ENCODE assay signal across 9 mouse cellular contexts in genomic region chr5:133898025-133898598, GRCm38 (mm10).
DNase-seq lines count a peak whose midpoint lies in the region; ATAC-seq lines count a peak whose summit lies in the region.
"Had no signal": no experiment of that assay in that cellular context is flagged by ENCODE, and none has a peak within 500 bp of the region (broad histone marks: within the 10 kb centered on the region; RNA-seq: fewer than 3 reads in every experiment).

No protein-coding gene starts in this region.

- peak; percentile 54 for DNase-seq in forebrain, embryonic 11.5 days (ENCODE audit: low spot score)
- no peak for DNase-seq in forebrain, embryonic 10.5 days (ENCODE audit: extremely low spot score, low spot score)
- DNase-seq in left cerebral cortex, postnatal 4 days = peak; percentile 24
- DNase-seq in left cerebral cortex, adult 9 months (ENCODE audit: low spot score in 2 of 2) = no peak
- DNase-seq in brain, adult 2 months (ENCODE audit: low read depth, low spot score) = peak; percentile 90
- DNase-seq in urinary bladder, postnatal 25 days (ENCODE audit: low spot score) = no peak

- intact Hi-C loops in left cerebral cortex, postnatal 4 days (cut with DNase I) = no loop called here

- H3K9me3 ChIP-seq in forebrain, embryonic 11.5 days (ENCODE audit: control insufficient read depth, low read length) = no peaks in the 10 kb centered on the region
- H3K9me3 ChIP-seq in forebrain, embryonic 10.5 days = no peaks in the 10 kb centered on the region
- peaks cover 3% of the 10 kb centered on the region; the same call in 1 of the 2 replicates for H3K9me3 ChIP-seq in forebrain, embryonic 16.5 days (ENCODE audit: control insufficient read depth, low read length)
- H3K9me3 ChIP-seq: limb, embryonic 15.5 days had no signal

- H3K9ac ChIP-seq in forebrain, embryonic 11.5 days (ENCODE audit: low read length) = no peak overlapping the region
- no peak overlapping the region for H3K9ac ChIP-seq in forebrain, embryonic 16.5 days (replicated peaks; ENCODE audit: low read depth, low read length)
- H3K9ac ChIP-seq: limb, embryonic 15.5 days had no signal

- H3K4me2 ChIP-seq in forebrain, embryonic 11.5 days (ENCODE audit: low read depth, low read length, severe bottlenecking) = no peak overlapping the region
- H3K4me2 ChIP-seq in forebrain, embryonic 16.5 days (ENCODE audit: low read length) = no peak overlapping the region
- H3K4me2 ChIP-seq: limb, embryonic 15.5 days had no signal

- no peak overlapping the region for H3K4me3 ChIP-seq in forebrain, embryonic 11.5 days (ENCODE audit: low read depth, low read length)
- H3K4me3 ChIP-seq in forebrain, embryonic 10.5 days = no peak overlapping the region
- H3K4me3 ChIP-seq in forebrain, embryonic 16.5 days (replicated peaks; ENCODE audit: low read length) = no peak overlapping the region
- H3K4me3 ChIP-seq: limb, embryonic 15.5 days had no signal

- H3K27me3 ChIP-seq in forebrain, embryonic 11.5 days (ENCODE audit: control insufficient read depth, insufficient read depth, low read length) = no peaks in the 10 kb centered on the region
- 0 out of 2 replicates have a peak, but pooled peaks cover 7% of the 10 kb centered on the region for H3K27me3 ChIP-seq in forebrain, embryonic 10.5 days (ENCODE audit: poor library complexity, severe bottlenecking)
- no peaks in the 10 kb centered on the region for H3K27me3 ChIP-seq in forebrain, embryonic 16.5 days (replicated peaks; ENCODE audit: control insufficient read depth, insufficient read depth, low read length)
- H3K27me3 ChIP-seq: limb, embryonic 15.5 days had no signal

- 78% methylated on average over 4 of the region's 4 CpGs for WGBS in forebrain, embryonic 11.5 days
- 70% methylated on average over 4 of the region's 4 CpGs for WGBS in forebrain, embryonic 10.5 days
- 83% methylated on average over 4 of the region's 4 CpGs for WGBS in forebrain, embryonic 16.5 days

- no peaks in the 10 kb centered on the region for H3K36me3 ChIP-seq in forebrain, embryonic 11.5 days (ENCODE audit: control insufficient read depth, insufficient read depth, low read length)
- no peaks in the 10 kb centered on the region for H3K36me3 ChIP-seq in forebrain, embryonic 10.5 days (replicated peaks)
- no peaks in the 10 kb centered on the region for H3K36me3 ChIP-seq in forebrain, embryonic 16.5 days (ENCODE audit: control insufficient read depth, insufficient read depth)
- H3K36me3 ChIP-seq: limb, embryonic 15.5 days had no signal

- H3K27ac ChIP-seq in forebrain, embryonic 11.5 days (ENCODE audit: low read depth, low read length) = no peak overlapping the region
- H3K27ac ChIP-seq in forebrain, embryonic 10.5 days = no peak overlapping the region
- no peak overlapping the region for H3K27ac ChIP-seq in forebrain, embryonic 16.5 days (ENCODE audit: low read length)
- H3K27ac ChIP-seq: limb, embryonic 15.5 days had no signal

- 0 out of 2 replicates have a peak, but pooled peaks have one; percentile 39 for ATAC-seq in forebrain, embryonic 11.5 days (replicated peaks; ENCODE audit: low FRiP score)
- ATAC-seq in forebrain, embryonic 16.5 days = peak; percentile 50
- no peak for ATAC-seq in megakaryocyte-erythroid progenitor cell, adult 5-6 weeks (replicated peaks; ENCODE audit: low FRiP score, low TSS enrichment, poor library complexity, severe bottlenecking)

- H3K4me1 ChIP-seq in forebrain, embryonic 11.5 days (replicated peaks; ENCODE audit: control insufficient read depth, insufficient read depth, low read length) = no peaks in the 10 kb centered on the region
- peaks cover 11% of the 10 kb centered on the region for H3K4me1 ChIP-seq in forebrain, embryonic 10.5 days
- no peaks in the 10 kb centered on the region for H3K4me1 ChIP-seq in forebrain, embryonic 16.5 days (replicated peaks; ENCODE audit: control insufficient read depth, insufficient read depth, low read length)

Comparison
In these comparisons a context has a peak if more than half of its experiments do, and no peak if none do; other contexts are left out.
1. DNase-seq: peak in forebrain, embryonic 11.5 days (single experiment), left cerebral cortex, postnatal 4 days (single experiment) and brain, adult 2 months (single experiment); none in forebrain, embryonic 10.5 days (single experiment), left cerebral cortex, adult 9 months (0 of 2) and urinary bladder, postnatal 25 days (single experiment).